Mouse (Mus musculus): ENCODE measurements around the gene Dkkl1.

DNA sequence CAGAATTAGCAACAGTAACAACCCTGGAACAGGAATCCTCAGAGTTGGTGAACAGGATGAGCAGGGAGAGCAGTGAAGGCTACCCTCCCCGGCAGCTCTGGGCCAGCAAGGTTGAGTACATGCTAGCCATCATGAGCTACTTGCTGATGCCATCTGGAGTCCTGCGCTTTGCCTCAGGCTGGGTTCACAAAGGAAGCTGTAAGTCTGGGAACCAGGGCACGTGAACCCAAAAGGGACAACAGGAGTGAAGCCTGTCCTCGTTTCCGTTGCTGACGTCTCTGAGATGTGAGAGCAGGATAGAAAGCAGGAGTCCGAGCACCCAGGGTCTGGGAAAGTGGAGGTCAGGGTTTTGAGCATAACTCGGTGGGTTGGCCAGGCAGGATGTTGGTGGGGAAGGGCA, 47.3 kb upstream of the Dkkl1 start:
- no peak for TF ChIP-seq CTCF (IDR thresholded peaks at IDR 0.05; ENCODE audit: borderline replicate concordance, insufficient read depth, low read length)
- no peak for TF ChIP-seq POLR2A (IDR thresholded peaks at IDR 0.05; ENCODE audit: low read depth, low read length)

Measured in embryonic fibroblast, embryonic 13.5 days (primary cell).